In the genomic region with DNA sequence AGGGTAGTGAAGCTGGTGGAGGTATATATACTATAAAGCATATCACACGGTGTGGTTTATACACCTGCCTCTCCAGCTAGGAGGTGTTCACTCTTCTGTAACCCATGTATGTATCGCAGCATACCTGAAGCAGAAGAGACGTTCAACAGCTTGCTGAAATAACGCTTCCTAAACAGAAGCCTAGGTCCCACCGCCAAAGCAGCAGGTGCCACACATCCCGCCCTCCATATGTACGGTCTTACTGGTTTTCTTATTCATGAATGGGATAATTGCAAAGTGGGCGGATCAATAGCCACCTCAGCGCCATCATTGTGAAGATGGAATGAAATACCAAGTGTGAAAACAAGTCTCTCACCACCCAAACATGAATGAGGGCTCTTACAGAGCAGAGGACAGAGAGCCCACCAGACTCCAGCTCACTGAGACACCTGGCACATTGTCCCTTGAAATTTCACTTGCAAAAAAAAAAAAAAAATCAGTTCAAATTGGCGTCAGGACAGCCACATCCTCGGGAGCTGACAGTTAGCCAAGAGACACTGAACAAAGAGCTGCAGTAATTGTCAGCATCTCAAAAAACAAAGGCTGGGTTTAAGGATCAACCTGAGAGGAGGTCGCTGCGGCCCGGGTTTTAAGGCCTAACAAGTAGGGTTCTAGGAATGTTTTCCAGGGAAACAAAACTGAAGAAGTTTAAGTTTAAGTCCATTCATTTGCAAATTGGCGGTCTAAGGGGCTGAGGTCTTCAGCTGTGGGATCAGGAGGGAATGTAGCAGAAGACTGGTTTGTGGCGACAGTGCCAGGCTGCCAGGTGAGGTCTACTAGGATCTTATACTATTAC, we compare ENCODE assay signal across 13 mouse cellular contexts.
DNase-seq lines count a peak whose midpoint lies in the region; ATAC-seq and TF ChIP-seq lines count a peak whose summit lies in the region.
"Had no signal": no experiment of that assay in that cellular context is flagged by ENCODE, and none has a peak within 500 bp of the region (broad histone marks: within the 10 kb centered on the region; RNA-seq: fewer than 3 reads in every experiment).

No protein-coding gene starts in this region.

- H3K27me3 ChIP-seq in heart, embryonic 14.5 days (ENCODE audit: control insufficient read depth, insufficient read depth, low read length), result no peaks in the 10 kb centered on the region
- no peaks in the 10 kb centered on the region for H3K27me3 ChIP-seq in heart, adult 2 months (ENCODE audit: control insufficient read depth, insufficient read depth, low read length)
- H3K27me3 ChIP-seq in forebrain, embryonic 11.5 days (ENCODE audit: control insufficient read depth, insufficient read depth, low read length), result no peaks in the 10 kb centered on the region
- no peaks in the 10 kb centered on the region for H3K27me3 ChIP-seq in hindbrain, embryonic 16.5 days (replicated peaks; ENCODE audit: control insufficient read depth, insufficient read depth, low read length)

- intact Hi-C loops in heart, adult 2 months (cut with DNase I), result no loop called here

- H3K27ac ChIP-seq in heart, embryonic 14.5 days (replicated peaks in 1 of 2; ENCODE audit: control insufficient read depth in 1 of 2, insufficient read depth in 1 of 2, low read depth in 2 of 2, low read length in 2 of 2), result peak overlapping the region; percentile 28 to 70
- H3K27ac ChIP-seq in heart, adult 2 months, result no peak overlapping the region
- peak overlapping the region; percentile 5; the same call in 1 of the 2 replicates for H3K27ac ChIP-seq in forebrain, embryonic 11.5 days (ENCODE audit: low read depth, low read length)
- H3K27ac ChIP-seq in hindbrain, embryonic 16.5 days (ENCODE audit: low read depth, low read length), result peak overlapping the region; percentile 58
- H3K27ac ChIP-seq: liver, embryonic 14.5 days; macrophage had no signal

- H3K9me3 ChIP-seq in heart, embryonic 14.5 days (ENCODE audit: control insufficient read depth, low read length), result no peaks in the 10 kb centered on the region
- H3K9me3 ChIP-seq in forebrain, embryonic 11.5 days (ENCODE audit: control insufficient read depth, low read length), result no peaks in the 10 kb centered on the region
- no peaks in the 10 kb centered on the region for H3K9me3 ChIP-seq in hindbrain, embryonic 16.5 days (ENCODE audit: control insufficient read depth, low read length)
- H3K9me3 ChIP-seq: limb, embryonic 10.5 days had no signal

- 76% methylated on average over 16 of the region's 16 CpGs for WGBS in heart, embryonic 14.5 days
- WGBS in heart, adult 2 months, result 77% methylated on average over 16 of the region's 16 CpGs
- WGBS in forebrain, embryonic 11.5 days, result 36% methylated on average over 16 of the region's 16 CpGs
- WGBS in hindbrain, embryonic 16.5 days, result 43% methylated on average over 16 of the region's 16 CpGs

- peaks cover 12 to 21% of the 10 kb centered on the region in 2 experiments for H3K4me1 ChIP-seq in heart, embryonic 14.5 days (ENCODE audit: control insufficient read depth in 2 of 2, insufficient read depth in 2 of 2, low read length in 2 of 2)
- H3K4me1 ChIP-seq in heart, adult 2 months (ENCODE audit: control insufficient read depth, insufficient read depth, low read length), result peaks cover 3% of the 10 kb centered on the region; the same call in 1 of the 2 replicates
- peaks cover 18% of the 10 kb centered on the region; the same call in 1 of the 2 replicates for H3K4me1 ChIP-seq in forebrain, embryonic 11.5 days (replicated peaks; ENCODE audit: control insufficient read depth, insufficient read depth, low read length)
- peaks cover 14% of the 10 kb centered on the region for H3K4me1 ChIP-seq in hindbrain, embryonic 16.5 days (ENCODE audit: control insufficient read depth, insufficient read depth, low read depth, low read length)

- no peaks in the 10 kb centered on the region for H3K79me2 ChIP-seq in heart, adult 2 months (replicated peaks; ENCODE audit: control insufficient read depth, insufficient read depth, low read length)

- no peak for TF ChIP-seq POLR2A in heart, adult 2 months (IDR thresholded peaks at IDR 0.05; ENCODE audit: insufficient read depth, low read depth, low read length)

- TF ChIP-seq CTCF in heart, adult 2 months (IDR thresholded peaks at IDR 0.05), result no peak

- no peaks in the 10 kb centered on the region for H3K36me3 ChIP-seq in heart, embryonic 14.5 days (ENCODE audit: control insufficient read depth, insufficient read depth, low read length)
- no peaks in the 10 kb centered on the region for H3K36me3 ChIP-seq in heart, adult 2 months (ENCODE audit: control insufficient read depth, insufficient read depth, low read length)
- H3K36me3 ChIP-seq in forebrain, embryonic 11.5 days (ENCODE audit: control insufficient read depth, insufficient read depth, low read length), result no peaks in the 10 kb centered on the region
- no peaks in the 10 kb centered on the region for H3K36me3 ChIP-seq in hindbrain, embryonic 16.5 days (ENCODE audit: control insufficient read depth, insufficient read depth, low read length)
- H3K36me3 ChIP-seq: limb, embryonic 10.5 days had no signal

- no peak for TF ChIP-seq EP300 in heart, adult 2 months (IDR thresholded peaks at IDR 0.05; ENCODE audit: insufficient read depth, low read depth, low read length)

- ATAC-seq in heart, embryonic 14.5 days (ENCODE audit: insufficient number of reproducible peaks, insufficient read depth, low FRiP score, low read depth), result no peak
- ATAC-seq in forebrain, embryonic 11.5 days (replicated peaks; ENCODE audit: low FRiP score), result peak; percentile 13; the same call in 1 of the 2 replicates
- no peak for ATAC-seq in hindbrain, embryonic 16.5 days

- H3K4me3 ChIP-seq in heart, embryonic 14.5 days (ENCODE audit: control insufficient read depth in 1 of 2, insufficient read depth in 1 of 2, low read depth in 1 of 2, low read length in 2 of 2), result no peak overlapping the region
- no peak overlapping the region for H3K4me3 ChIP-seq in heart, adult 2 months
- no peak overlapping the region for H3K4me3 ChIP-seq in forebrain, embryonic 11.5 days (ENCODE audit: low read depth, low read length)
- H3K4me3 ChIP-seq in hindbrain, embryonic 16.5 days (ENCODE audit: low read length), result no peak overlapping the region
- H3K4me3 ChIP-seq: limb, embryonic 10.5 days had no signal

- peak overlapping the region; percentile 6; the same call in 1 of the 2 replicates for H3K9ac ChIP-seq in heart, embryonic 14.5 days (ENCODE audit: low read length)
- H3K9ac ChIP-seq in heart, adult 2 months (ENCODE audit: low read depth, low read length), result no peak overlapping the region
- H3K9ac ChIP-seq in forebrain, embryonic 11.5 days (ENCODE audit: low read length), result no peak overlapping the region
- no peak overlapping the region for H3K9ac ChIP-seq in hindbrain, embryonic 16.5 days (ENCODE audit: low read depth, low read length)
- H3K9ac ChIP-seq: liver, embryonic 14.5 days had no signal

- no peak overlapping the region for H3K4me2 ChIP-seq in heart, embryonic 14.5 days (ENCODE audit: low read length)
- H3K4me2 ChIP-seq in forebrain, embryonic 11.5 days (ENCODE audit: low read depth, low read length, severe bottlenecking), result no peak overlapping the region
- H3K4me2 ChIP-seq in hindbrain, embryonic 16.5 days (ENCODE audit: low read length), result no peak overlapping the region

- DNase-seq in heart, adult 2 months, result no peak
- peak; percentile 55 for DNase-seq in R1 (ENCODE audit: low read depth, low spot score)
- DNase-seq in forebrain, embryonic 11.5 days (ENCODE audit: low spot score), result no peak
- DNase-seq in adrenal gland, adult 18-20 months (ENCODE audit: low spot score in 2 of 2), result no peak
- DNase-seq in lung, postnatal 25 days (ENCODE audit: low spot score), result no peak
- DNase-seq in adrenal gland, postnatal 14 days, result no peak
- DNase-seq: adrenal gland, adult 2 months; kidney, adult 2 months had no signal
